Mouse (Mus musculus): Measurements from ENCODE around the gene Cyp1a2.

The Cyp1a2 gene

DNA sequence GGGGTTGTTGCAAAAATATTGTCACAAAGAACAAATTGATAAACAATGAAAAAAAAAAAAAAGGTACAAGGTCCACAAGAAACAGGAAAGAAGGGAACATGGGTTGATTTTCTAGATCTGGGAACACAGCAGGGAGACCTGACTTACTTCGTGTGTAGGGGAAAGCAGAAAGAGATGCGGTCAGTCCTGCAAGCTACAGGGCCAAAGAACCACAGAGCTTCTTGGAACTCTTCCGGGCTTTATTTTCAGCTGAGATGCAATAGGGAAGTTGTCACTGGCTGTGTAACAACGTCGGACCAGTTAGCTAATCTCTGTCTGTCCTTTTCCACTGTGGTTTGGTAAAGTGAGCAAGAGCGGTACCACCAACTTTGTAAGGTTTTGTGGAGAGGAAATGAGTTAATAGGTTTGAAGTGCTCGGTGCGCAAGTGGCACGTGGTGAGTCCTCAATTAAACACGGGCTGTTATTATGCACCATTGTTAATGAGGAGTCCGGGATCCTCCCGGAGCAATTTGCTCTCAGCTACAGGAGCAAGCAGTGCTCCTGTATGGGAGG is 36.9 kb downstream of the Cyp1a2 start:
- DNase-seq (ENCODE audit: low read depth, low spot score) = no peak

- peak; percentile 86 for DNase-seq (ENCODE audit: low read depth, low spot score)
Measured at GRCm38 (mm10) chr9:57644944-57645893, 38.3 kb downstream of the Cyp1a2 start.

- DNase-seq (ENCODE audit: low read depth, low spot score) = no peak
Measured at GRCm38 (mm10) chr9:57644442-57644943, 39.0 kb downstream of the Cyp1a2 start.

DNA sequence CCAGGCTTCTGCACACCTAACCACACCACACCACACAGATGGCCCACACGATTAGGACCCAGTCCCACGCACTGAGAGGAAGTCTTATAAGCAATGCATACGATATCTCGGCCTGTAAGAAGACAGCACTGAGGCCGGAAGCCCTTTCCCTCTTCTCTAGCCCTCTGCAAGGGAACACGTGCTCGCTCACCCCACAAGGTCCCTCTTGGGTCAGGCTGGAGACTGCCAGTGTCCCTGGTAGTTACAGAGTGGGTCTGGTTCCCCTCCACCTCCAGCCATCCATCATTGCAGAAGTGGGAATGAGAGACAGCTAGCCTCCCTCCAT is 39.7 kb downstream of the Cyp1a2 start:
- DNase-seq (ENCODE audit: low read depth, low spot score) = no peak

- no peak for DNase-seq (ENCODE audit: low read depth, low spot score)
Measured at GRCm38 (mm10) chr9:57643169-57643855, 40.2 kb downstream of the Cyp1a2 start.

- no peak for DNase-seq (ENCODE audit: low read depth, low spot score)
Measured at GRCm38 (mm10) chr9:57641775-57642550, 41.5 kb downstream of the Cyp1a2 start.

- no peak for DNase-seq (ENCODE audit: low read depth, low spot score)
Measured at GRCm38 (mm10) chr9:57641022-57641421, 42.5 kb downstream of the Cyp1a2 start.

DNA sequence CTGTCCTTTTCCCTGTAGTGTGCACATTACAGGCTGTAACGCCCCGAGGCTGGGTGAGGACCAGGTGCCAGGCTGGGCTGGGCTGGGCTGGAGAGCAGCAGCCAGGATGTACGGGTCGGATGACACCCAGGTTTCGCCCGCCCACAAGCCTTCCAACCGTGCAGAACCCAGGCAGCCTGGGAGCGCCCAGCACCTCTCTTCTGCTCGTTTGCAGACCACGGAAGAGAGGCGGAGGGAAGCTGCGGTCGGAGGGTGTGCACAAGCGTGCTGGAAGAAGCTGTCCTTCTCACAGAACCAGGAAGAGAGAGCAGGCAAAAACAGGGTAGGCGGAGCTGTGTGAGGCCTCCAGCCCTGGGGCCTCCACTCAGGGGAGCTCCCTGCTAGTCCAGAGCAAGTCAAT is 43.1 kb downstream of the Cyp1a2 start:
- no peak for DNase-seq (ENCODE audit: low read depth, low spot score)

- DNase-seq (ENCODE audit: low read depth, low spot score) = no peak
Measured at GRCm38 (mm10) chr9:57639661-57640328, 43.7 kb downstream of the Cyp1a2 start.

GRCm38 (mm10) chr9:57638651-57639459 is 44.6 kb downstream of the Cyp1a2 start:
- no peak for DNase-seq (ENCODE audit: low read depth, low spot score)

- no peak for DNase-seq (ENCODE audit: low read depth, low spot score)
Measured at GRCm38 (mm10) chr9:57637741-57638322, 45.7 kb downstream of the Cyp1a2 start.

DNA sequence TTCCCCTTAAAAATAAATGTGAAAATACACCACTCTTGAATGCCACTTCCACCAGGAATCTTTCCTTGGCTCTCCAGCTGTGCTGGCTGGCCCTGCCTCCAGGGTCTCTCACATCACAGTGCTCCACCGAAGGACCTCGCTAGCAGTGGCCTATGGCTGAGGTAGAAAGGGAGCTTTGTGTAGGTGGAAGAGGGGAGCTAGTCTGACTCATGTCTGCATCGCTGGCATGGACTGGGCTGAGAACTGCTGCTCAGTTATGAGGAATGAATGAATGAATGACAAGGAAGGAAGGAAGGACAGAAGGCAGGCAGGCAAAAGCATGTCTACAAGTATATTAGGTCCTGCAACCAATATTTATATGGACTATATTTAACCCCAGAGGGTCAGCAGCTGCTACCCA is 46.2 kb downstream of the Cyp1a2 start:
- no peak for DNase-seq (ENCODE audit: low read depth, low spot score)

DNA sequence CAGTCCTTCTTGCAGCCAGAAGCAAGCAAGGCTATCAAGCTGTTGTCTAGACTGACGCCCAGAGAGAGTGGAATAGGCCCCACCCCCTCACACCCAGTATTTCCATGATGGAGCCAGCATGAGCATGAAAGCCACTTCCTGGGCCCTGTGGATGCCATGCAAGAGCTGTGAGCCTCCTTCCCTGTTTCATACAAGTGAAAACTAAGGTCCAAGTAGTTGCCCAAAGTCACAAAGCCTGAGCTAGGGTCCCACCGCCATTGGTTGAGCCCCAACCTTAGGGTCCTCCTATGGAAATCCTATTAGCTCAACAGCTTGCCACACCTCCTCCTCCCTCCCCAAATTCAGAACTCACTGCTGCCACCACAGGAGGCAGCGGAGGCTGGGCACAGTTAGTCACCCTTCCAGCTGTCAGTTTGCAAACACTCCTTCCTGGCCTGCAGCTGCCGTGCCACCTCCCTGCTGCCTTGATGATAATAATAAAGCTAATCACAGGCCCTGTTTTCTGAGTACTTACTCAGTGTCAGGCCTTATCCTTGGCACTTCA is 50.0 kb downstream of the Cyp1a2 start:
- DNase-seq (ENCODE audit: low read depth, low spot score) = no peak

DNA sequence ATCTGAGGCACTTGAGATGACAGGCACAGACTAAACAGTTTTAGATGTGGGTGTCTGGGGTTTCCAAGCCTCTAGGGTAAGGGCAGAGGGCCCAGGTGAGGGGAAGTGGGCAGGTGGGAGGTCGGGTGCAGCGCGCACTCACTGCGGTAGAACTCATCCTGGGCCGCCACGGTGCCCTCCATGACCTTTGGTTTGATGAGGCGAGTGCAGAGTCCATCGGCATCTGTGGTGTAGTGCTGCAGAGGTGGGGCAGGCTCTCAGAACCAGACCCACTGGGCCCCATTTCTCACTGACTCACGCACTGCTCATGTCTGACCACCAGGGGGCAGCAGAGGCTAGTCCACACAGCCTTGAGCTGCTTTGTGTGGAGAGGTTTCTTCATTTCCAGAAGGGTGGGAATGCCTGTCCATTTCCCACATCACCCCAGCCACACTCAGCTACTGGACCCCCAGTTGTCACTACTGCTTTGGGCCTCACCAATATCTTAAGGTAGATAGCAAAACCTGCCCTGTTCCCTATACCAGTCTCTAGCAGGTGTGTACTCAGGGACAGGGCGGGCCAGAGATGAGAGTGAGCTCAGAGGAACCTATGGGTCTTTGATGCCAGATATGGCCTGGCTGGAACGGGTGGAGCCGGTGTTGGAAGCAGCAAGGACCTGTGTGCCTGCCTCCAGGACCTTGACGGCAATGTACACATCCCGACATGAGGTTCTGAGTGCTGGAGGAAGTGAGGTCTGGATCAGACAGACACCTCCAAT is 54.2 kb downstream of the Cyp1a2 start:
- DNase-seq (ENCODE audit: low read depth, low spot score) = peak; percentile 66

DNA sequence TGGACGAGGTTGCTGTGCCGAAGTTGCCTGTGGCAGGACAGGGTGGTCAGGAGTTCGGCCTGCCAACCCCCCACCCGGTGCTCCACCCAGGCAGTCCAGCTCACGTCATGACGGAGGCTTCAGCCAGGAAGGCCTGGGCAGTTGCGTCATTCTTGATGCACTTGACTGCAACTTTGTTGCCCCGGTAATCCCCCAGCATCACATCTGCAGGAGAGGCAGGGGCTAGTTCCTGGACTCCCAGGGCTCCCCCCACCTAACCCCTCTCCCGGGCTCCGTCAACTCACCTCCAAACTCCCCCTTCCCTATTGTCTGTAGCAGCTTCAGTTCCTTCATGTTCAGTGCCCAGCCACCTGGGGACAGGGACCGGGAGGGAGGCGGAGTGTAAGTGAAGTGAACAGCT is 54.8 kb downstream of the Cyp1a2 start:
- DNase-seq (ENCODE audit: low read depth, low spot score) = no peak

GRCm38 (mm10) chr9:57627892-57628291 is 55.6 kb downstream of the Cyp1a2 start:
- DNase-seq (ENCODE audit: low read depth, low spot score) = no peak

GRCm38 (mm10) chr9:57627191-57627590 is 56.3 kb downstream of the Cyp1a2 start:
- no peak for DNase-seq (ENCODE audit: low read depth, low spot score)
